Mouse (Mus musculus): ENCODE data around the gene Ccl9. TPM values are rescaled to one million over a fixed set of nuclear protein-coding genes. Genes with fewer than 3 reads are reported as not detected.
A peak's percentile ranks its signal among the peaks of the same experiment; 100 is the strongest.
"Not testable (repeated sequence)": the region's sequence is repeated elsewhere in the genome, so short reads cannot be mapped to it uniquely, and the experiment has no call there.

Ccl9 gene
- total RNA-seq, 2 experiments from 2014 or later = 8.6 to 12.2 TPM

DNA sequence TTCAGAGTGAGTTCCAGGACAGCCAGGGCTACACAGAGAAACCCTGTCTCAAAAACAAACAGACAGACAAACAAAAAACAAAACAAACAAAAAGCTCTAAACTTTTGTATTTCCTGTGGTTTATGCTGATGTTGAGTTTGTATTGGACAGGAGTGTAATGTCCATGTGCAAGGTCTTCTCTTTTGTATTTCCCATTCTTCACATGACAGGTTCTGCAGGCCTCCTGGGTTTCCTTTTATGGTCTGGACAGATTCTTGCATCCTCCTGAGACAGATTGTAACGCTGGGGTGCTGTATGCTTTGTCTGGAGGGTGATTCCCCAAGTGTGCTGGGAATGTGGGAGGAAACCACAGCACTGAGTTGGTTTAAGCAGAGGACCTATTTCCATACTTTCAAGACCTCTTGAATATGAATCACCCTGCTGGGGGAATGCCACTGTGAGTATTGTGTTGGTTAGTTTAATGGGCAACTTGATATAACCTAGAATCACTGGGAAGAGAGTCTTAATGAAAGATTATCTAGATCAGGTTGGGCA lies 2.3 kb upstream of the Ccl9 start:
- DNase-seq = no peak

DNA sequence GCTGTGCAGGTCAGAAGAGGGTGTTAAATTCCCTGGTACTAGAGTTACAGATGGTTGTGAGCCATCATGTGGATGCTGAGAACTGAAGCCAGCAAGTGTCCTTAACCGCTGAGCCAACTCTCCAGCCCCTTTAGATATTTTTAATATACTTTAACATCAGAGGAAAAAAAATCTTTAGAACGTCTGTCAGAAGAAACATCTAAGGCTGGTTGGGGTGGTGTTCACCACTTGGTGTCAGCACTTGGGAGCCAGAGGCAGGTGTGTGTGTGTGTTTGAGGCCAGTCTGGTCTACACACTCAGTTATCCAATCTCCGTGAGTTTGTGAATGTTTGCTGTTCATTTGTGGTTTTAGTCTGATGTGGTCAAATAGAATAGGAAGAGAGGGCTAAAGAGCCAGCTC lies 563 bp upstream of the Ccl9 start:
- no peak for DNase-seq

DNA sequence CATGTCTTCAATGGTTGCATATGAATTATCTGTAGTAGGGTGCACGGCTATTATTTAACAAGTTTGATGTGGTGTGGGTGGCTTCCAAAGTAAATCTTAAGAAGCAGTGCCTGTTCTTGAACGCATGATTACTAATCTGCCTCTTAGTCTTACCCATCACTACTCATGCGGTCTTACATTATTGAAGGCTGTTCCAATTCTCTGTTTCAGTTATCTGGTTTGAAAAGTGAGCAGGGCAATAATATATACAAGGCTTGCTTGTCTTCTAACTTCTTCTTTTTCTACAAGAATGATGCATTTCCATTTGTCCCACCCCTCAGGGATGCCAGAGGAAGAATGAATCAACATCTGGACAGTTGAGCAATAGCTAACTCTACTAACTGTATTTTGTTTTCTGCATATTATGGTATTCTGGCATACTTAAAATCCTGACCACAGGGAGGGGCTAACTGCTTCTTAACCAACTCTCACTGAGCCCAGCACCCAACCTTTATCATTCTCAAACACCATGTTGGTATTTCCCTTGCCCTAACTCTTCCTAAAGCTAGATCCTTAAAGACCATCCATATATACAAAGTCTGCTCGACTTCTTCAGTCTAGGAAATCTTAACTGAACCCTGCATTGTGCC lies 1.4 kb downstream of the Ccl9 start:
- DNase-seq = no peak

DNA sequence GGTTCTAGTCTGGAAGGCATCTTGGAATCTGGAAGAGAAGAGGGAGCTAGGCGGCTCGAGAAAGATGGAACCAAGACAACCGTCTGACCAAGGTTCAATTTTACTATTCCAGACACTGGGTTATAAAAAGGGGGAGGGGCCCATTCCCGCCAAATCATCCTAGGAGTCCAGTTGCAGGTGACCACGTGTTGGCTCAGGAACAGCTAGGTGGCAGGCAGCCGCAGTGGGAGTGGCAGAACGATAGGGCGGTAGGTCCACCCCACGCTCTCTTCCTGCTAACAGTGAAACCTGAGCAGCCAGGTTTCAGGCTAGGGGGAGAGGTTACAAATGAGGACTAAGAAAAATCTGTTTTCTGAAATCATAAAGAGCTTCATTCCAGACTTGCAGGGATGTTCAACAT lies 5.6 kb downstream of the Ccl9 start:
- no peak for DNase-seq

DNA sequence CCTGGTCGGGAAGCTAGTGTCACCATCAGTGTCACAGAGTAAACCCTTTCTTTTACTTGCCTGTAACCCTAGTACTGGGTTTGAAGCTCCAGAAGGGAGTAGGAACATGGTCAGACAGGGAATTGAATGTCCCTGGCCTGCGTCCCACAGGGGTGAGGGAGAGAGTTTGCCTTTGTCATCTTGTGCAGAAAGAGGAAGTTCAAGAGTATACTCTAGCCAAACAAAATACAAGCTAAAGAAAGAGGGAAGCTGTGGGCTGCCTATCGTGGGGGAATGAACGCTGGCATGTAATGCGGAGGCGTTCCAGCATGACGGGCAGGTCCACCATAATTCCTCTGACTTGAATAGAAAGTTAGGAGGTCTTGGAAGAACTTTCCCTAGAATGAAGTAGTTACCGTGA lies 6.2 kb downstream of the Ccl9 start:
- DNase-seq = peak; percentile 28

DNA sequence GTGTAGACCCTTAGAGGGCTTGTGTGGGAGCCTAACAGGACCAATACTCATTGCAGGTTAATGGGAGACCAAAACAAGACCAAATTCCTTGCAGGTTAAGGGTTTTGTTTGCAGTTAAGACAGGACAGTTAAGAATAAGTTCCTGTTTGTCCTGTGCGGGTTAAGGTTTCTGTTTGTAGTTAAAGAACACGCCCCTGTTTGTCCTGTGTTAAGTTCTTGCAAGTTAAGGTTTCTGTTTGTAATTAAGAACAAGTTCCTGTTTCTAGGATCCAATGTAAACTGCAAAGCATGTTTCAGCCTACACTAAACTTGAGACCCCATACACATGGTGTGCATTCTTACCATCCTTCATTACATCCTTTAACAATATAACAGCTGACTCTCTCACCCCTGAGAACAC lies 8.2 kb downstream of the Ccl9 start:
- DNase-seq = no peak

DNA sequence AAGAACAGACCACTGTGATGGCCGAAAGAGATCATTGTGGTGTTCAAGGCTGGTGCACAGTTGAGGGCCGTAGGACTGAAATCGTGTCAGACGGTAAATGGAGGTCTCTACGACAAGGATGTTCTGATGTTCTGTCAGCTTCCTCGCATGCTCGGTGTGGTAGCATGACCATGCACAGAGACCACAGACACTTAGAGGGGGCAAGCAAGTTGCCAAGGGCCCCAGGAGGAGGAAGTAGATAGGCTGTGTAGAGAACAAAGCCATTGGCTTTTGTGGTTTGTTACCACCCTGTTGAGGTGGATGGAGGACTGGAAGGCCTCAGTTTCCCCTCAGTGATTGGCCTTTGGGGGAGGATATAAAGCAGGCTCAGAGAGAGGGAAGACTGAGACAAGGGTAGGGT lies 9.2 kb downstream of the Ccl9 start:
- no peak for DNase-seq

DNA sequence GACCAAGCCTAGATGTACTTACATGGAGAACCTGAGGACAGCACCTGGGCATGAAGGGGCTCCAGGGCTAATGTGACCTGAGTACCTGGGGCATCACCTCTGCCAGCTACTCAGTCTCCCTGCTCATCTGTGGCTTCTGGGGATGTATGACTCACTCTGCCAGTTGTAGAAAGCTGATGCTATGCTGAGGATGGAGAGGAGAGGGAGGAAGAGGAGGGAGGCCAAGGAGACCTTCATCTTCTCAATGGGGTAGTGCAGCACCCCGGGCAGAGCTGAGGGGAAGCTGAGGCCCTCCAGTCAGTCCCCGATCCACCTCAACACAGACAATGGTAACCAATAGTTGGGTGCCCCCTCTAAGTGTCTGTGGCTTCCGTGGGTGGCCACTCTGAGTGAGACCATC lies 9.7 kb downstream of the Ccl9 start:
- DNase-seq = no peak

DNA sequence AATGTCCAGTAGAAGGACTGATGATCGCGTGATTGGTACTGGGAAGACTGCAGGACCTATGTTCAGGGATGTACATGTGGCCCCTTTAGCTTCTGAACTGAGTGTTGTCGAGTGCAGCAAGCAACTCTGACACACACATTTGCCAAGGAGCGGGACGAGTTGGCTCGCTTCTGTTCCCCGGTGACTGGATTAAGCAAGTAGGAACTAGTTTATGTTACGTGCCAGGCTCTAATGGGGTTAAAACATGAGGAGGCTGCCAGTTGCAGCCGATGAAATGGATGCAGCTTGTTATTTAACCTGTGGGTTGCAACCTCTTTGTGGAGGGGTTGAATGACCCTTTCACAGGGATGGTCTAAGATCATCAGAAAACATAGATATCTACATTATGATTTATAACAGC lies 10.4 kb downstream of the Ccl9 start:
- DNase-seq = peak; percentile 53

DNA sequence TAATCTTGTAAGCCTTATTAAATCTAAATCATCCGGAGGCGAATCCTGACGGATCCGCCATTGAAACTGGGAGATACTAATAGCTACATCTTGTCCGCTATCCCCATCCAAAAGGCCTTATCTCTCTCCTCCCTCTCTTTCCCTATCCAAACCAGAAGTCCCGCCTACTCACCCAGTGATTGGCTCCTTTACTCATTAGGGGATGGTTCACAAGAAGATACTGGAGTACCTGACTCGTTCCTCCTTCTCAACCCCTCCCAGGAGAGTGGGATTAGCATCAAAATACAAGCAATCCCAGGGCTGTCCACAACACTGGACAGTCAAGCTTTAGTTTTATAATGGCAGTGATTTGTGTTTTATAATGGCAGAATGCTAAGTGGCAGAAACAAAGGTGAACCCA lies 11.1 kb downstream of the Ccl9 start:
- no peak for DNase-seq

DNA sequence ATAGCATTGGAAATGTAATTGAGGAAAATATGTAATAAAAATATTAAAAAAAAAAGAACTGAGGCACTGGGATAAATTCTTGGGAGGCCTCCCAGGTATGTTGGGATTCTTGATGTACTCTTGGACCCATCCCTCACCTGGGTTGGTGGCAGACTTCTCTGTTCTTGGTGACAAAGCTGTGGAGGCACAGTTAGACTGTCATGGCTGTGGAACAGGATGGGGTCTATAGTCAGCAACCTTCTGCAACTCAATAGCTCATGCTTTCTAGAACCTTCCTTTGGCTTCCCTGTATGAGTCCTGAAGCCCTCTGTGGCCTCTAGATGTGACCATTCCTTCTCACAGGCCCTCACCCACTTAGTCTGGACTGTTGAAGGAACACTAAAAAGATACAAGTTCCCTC lies 11.8 kb downstream of the Ccl9 start:
- no peak for DNase-seq

DNA sequence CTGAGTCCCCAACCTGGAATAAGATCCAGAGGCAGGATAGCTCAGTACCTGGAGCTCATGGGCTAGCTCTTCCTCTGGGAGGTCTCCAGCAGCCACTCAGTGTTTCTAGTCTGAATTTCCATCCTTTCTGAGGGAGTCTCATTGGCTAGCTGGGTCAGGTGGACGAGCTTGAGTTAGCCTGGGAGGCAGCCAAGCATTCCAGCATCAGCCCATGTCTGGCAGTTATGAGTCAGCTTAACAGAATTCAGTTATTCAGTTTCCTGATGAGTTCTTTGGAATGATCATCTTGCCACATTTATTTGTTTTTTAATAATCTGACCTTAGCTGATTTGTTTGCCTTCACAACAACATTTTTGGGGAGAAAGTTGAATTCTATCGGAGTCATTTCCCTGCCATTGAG lies 14.7 kb downstream of the Ccl9 start:
- peak; percentile 38 for DNase-seq

DNA sequence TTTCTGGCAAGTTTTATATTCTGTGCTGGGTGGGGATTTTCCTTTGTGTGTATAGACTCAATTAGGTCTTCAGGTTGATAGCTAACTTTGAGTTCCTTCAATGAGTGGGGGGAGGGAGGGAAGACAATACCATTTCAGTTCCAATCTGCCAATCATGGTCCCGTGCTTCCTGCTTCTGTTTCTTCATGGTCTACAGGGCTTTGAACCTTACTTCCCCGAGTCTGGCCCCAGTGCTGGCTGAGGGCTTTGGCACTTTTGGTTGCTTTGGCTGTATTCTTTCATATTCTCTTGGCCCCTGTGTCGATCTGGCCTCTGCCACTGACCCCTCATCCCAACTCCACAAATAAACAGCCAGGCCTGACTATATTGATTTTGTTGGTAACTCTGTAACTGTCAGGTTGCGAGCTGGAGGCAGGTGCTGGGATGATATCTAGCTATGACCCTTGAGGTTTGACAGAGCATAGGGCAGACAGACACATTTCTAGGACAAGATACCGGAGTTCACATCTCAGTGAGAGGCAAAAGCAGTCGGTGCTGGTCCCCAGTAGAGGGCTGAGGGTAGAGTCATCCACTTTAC lies 16.0 kb downstream of the Ccl9 start:
- no peak for DNase-seq

DNA sequence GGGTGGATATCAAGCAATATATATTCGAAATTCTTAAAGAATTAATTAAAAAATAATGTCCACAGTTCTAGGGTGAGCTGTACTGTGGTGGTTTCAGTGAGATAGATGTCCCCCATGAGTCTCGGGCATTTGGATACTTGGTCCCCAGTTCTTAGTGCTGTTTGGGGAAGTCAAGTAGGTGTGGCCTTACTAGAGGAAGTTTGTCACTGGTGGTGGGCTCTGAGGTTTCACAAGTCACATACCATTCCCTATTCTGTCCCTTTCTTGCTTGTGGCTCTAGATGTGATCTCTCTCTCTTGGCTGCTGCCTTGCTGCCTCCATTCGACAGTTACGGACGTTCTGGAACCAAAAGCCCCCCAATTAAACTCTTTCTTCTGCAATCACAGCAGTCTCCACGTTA lies 18.0 kb downstream of the Ccl9 start:
- DNase-seq = no peak

DNA sequence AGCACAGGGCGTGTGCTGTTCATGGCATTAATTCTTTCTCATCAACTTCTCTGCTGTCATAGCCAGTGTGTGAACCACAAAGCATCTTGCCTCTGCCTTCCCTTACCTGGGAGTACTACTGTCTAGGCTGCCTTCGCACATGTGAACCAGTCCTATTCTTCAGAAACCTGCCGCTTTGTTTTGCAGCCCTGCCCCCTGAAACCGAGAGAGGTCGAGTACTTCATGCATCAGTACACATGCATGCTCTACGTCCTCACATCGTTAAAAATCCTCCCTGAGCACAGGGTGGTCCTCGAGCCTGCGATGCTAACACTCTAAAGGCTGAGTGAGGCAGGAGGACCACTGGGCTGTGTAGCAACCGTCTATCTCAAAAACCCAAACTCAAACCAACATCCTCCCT lies 21.4 kb downstream of the Ccl9 start:
- no peak for DNase-seq

DNA sequence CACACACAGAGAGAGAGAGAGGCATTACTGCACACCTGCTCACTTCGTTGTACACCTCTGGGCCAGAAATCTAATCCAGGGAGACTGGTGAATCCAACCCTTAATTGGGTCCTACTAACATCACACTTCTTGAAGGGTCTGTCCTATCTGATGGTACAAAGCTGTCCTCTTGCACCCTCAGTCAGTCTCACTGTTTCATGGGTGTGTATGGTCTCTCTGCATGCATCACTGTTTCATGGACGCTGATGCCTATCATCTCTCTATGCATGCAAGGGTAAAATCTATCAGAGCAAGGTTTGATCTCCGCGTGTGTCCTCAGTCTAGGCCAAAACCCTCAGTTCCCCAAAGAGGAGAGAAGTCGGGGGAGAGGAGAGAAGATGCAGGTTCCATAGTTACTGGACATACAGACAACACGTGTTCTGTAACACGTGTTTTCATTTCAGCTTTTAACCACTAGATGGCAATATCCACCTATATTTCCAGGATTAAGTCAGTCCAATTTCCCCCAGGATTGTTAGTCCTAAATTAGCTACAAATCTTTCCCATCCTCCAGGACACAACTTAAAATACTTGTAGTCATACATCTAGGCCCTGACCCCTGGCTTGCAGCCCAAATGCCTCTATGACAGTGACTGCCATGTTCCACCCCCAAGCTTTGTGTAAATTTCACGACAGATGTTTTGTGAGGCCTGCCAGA lies 22.2 kb downstream of the Ccl9 start:
- peak; percentile 32 for DNase-seq

DNA sequence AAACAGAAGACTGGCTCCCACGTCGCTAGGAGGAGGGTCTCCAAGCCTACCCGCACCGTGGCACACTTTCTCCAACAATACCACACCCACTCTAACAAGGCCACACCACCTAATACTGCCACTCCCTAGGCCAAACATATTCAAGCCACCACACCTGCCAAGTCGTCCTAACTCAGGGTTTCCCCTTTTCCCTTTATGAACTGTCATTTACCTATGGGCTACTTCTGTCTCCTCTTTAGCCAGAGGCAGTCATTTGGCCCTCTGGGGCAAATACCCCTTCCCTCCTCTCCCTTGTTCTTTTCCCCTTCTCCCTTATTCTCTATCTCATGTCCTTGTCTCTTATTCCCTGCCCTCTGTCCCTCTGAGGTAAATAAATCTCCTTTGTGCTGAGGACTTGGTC lies 26.8 kb downstream of the Ccl9 start:
- no peak for DNase-seq

DNA sequence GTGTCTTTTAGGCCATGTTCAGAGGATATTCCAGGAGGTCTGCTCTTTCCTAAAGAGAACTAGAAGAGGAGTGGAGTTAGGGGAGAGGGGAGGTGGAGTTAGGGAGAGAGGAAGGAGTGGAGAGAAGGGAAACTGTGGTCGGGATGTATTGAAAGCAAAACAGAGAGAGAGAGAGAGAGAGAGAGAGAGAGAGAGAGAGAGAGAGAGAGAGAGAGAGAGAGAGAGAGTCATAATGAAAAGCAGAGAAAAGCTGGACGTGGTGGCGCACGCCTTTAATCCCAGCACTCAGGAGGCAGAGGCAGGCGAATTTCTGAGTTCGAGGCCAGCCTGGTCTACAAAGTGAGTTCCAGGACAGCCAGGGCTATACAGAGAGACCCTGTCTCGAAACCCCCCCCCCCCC lies 27.4 kb downstream of the Ccl9 start:
- not testable (repeated sequence) for DNase-seq

DNA sequence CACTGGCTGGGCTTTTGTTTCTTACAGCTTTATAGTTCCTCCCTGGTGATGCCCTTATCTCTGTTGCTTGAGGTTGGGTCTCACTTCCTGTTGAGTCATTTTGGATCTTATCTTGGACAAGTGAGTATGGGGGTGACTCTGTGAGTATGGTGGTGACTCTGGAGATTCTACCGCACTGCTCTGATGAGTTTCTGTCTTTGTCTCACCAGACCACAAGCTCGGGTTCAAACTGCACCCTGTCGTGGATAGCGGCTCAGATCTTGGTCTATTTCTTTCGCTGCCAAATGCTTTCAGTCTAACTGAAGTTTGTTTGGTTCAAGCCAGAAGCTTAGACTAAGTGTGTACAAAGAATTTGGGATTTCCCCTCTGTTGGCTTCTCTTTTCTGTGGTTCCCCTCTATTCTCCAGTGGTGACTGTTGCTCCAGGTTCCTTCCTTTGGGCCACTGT lies 28.2 kb downstream of the Ccl9 start:
- no peak for DNase-seq

DNA sequence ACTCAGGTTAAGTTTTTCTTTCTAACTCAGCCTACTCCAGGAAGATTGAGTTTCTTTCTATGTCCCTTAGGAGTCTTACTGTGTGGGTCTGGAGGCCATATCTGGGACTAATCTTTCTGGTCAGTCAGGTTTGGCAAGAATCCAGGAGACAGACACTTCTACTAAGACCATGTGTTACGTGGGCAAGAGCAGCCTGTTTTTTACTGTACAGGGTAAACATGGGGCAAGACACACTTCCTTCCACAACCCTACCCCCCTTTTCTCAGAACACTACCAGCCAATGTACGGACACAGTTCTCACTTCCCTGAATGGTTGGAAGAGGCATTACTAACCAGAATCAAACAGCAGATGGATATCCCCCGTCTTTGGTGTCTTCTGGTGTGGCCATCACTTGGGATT lies 34.2 kb downstream of the Ccl9 start:
- no peak for DNase-seq

DNA sequence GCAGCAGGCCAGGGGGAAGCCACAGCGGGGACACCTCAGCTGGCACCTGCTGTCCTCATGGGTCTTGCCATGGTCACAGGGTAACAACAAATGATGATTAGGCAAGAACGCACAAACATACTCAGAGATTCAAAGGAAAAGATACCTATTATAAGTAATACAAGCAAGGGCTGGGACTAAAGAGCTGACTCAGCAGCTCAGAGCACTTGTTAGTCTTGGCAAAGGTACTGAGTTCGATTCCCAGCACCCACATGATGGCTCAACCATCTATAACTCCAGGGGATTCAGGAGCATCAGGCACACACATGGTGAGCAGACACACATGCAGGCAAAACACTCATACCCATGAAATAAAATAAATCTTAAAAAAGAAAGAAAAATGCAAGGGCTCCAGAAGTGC lies 37.0 kb downstream of the Ccl9 start:
- DNase-seq = no peak

DNA sequence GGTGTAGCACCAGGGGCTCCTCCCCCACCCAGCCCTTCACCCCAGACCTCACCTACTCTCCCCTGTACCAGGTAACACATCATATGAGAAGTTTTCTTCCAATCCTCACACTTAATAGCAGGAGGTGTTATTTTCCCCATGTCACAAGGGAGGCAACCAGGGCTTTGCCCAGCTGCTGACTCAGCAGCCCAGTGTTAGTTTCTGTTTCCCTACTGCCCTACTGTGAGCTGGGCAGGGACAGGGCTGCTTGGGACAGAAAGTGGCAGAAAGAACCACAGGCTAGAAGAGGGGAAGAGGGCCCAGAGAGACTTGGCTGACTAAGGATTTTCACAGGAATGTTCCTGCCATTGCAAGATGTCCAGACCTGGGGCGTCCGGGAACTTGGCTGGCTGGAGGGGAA lies 37.5 kb downstream of the Ccl9 start:
- no peak for DNase-seq

DNA sequence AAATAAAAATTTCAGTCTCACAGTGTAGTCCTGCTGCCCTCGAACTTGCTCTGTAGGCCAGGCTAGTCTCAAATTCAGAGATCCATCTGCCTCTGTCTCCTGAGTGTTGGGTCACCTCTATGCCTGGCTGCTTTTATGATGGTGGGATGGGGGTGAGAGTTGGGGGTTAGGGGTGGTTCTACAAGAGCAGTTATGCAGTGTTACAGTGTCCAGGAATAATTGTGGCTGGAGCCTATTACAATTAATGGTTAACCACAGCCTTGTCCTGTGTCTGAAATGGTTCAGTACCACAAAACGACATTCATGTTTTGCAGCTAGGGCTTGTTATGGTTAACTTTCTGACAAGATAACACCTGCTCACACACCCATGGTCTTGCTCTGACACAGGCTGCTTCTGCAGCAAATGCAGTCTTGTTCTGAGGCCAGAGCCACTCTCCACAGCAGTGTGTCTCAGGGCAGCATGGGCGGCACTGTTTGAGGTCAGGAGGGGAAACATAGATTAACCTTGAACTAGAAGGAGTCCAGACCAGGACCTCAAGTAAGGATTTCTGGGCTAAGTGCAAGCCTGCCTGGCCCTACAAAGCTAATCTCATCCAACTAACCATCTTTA lies 39.6 kb downstream of the Ccl9 start:
- no peak for DNase-seq

Data from adrenal gland, postnatal 10 days (tissue).